Mouse (Mus musculus) stomach, postnatal 0 days (tissue): ENCODE measurements around the gene Immp2l.

ENCODE experiments used
- CTCF ChIP-seq: IDR thresholded peaks from 2 replicates; pipeline ENCODE4 v1.5.1; 2016; ENCODE audit warnings: antibody characterized with exemption, low read depth, mild to moderate bottlenecking, moderate library complexity
- EP300 ChIP-seq: optimal IDR thresholded peaks from 2 replicates; pipeline ENCODE3; 2016; ENCODE audit warnings: antibody characterized with exemption

- no peak for TF ChIP-seq CTCF
- no peak for TF ChIP-seq EP300
Observed at GRCm38 (mm10) chr12:41354857-41355256, 331.0 kb downstream of the Immp2l start.
